Mouse (Mus musculus): Measurements from ENCODE around the gene Cdc20.

GRCm38 (mm10) chr4:118476773-118477530 is 39.8 kb upstream of the Cdc20 start:
- TF ChIP-seq GATA1 (IDR thresholded peaks at IDR 0.05; ENCODE audit: borderline replicate concordance, low read length), result no peak
- TF ChIP-seq FLI1 (IDR thresholded peaks at IDR 0.05; ENCODE audit: low read length), result no peak

Measured in megakaryocyte, embryonic 14.5 days (primary cell).